Mouse (Mus musculus) kidney, embryonic 14.5 days (tissue): ENCODE measurements around the gene Ezr. TPM values are rescaled to one million over a fixed set of nuclear protein-coding genes. Genes with fewer than 3 reads are reported as not detected.

Experiments
- ATAC-seq: fragments of 200-750 bp; cut with Nextera tagmentation; 2 replicates; pipeline ENCODE4 v1.8.0; 2017; ENCODE audit warnings: moderate number of reproducible peaks, mild to moderate bottlenecking, moderate TSS enrichment, moderate library complexity; ENCODE audit not compliant: low FRiP score, low TSS enrichment
- H3K27ac ChIP-seq: fragments of 300-500 bp; sonication (generic); 2 replicates; pipeline ENCODE4 v1.5.1; 2014; ENCODE audit warnings: low read depth, mild to moderate bottlenecking, low read length, moderate library complexity, mixed read lengths
- H3K27me3 ChIP-seq: fragments of 300-500 bp; sonication (generic); 2 replicates; pipeline ENCODE4 v1.6.1; 2014; ENCODE audit warnings: mild to moderate bottlenecking, low read length; ENCODE audit not compliant: control insufficient read depth, insufficient read depth
- H3K36me3 ChIP-seq: fragments of 300-500 bp; sonication (generic); 2 replicates; pipeline ENCODE4 v1.6.1; 2014; ENCODE audit warnings: low read length, mixed read lengths; ENCODE audit not compliant: control insufficient read depth, insufficient read depth
- H3K4me1 ChIP-seq: fragments of 300-500 bp; sonication (generic); 2 replicates; pipeline ENCODE4 v1.6.1; 2014; ENCODE audit warnings: low read length, mixed read lengths; ENCODE audit not compliant: control insufficient read depth, insufficient read depth
- H3K4me2 ChIP-seq: fragments of 300-500 bp; sonication (generic); replicated peaks from 2 replicates; pipeline ENCODE4 v1.6.1; 2014; ENCODE audit warnings: low read depth, mild to moderate bottlenecking, low read length
- H3K4me3 ChIP-seq: fragments of 300-500 bp; sonication (generic); 2 replicates; pipeline ENCODE4 v1.5.1; 2014; ENCODE audit warnings: mild to moderate bottlenecking, low read length
- H3K9ac ChIP-seq: fragments of 300-500 bp; sonication (generic); 2 replicates; pipeline ENCODE4 v1.6.1; 2014; ENCODE audit warnings: low read depth, mild to moderate bottlenecking, low read length, moderate library complexity
- H3K9me3 ChIP-seq: fragments of 300-500 bp; sonication (generic); 2 replicates; pipeline ENCODE4 v1.6.1; 2016; ENCODE audit warnings: low read length; ENCODE audit not compliant: control insufficient read depth
- WGBS: fragments of 180-500 bp; shearing (Covaris S2); extraction: QIAGEN DNeasy Blood & Tissue Kit; methylation state at CpG from one replicate; pipeline ENCODE4 v1.1.7; 2014; 5-methylcytosine and 5-hydroxymethylcytosine counted together
- polyA plus RNA-seq: library from polyadenylated mRNA; unstranded; fragments of >200 nt; fragmentation: Nextera tagmentation; extraction: Ambion mirVana; gene quantifications from 2 replicates; pipeline ENCODE4 v1.2.1, GENCODE M21; 2014

Gene Ezr
- polyA plus RNA-seq, 1 experiment from 2014 or later, result 158 TPM

DNA sequence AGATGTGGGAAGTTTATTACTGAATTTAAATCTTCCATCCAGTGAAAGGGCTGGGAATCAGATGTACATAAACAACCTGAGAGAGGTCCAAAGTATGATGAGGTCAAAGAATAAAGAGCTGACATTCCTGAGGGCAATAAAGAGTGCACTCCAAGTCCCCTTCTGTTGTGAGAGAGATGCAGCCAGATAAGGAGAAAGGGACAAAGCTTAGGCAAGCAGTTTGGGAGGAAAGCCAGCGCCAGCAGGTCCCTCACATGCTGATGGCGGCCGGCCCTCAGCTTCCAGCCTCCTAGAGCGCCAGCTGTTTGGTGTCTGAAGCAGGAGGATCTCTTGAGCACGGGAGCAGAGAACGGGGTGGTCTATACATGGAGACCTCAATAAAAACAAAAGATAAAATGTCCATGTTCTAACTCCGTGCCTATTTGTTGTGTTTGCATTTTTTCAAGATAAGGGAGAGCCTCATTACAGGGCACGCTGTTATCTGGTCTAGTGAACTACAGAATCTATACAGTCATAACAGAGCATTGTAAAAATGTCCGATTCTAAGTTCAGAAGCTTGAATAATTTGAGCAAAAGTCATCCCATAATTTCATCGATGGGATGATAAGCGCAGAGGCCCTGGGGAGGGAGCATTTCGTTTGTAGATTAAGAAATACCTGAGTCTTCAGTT, 15.9 kb upstream of the Ezr start:
- Histone ChIP-seq H3K9ac (no peak overlapping the region), H3K9me3 (peaks cover 6% of the 10 kb centered on the region), H3K4me2 (no peak overlapping the region), H3K36me3 (no peaks in the 10 kb centered on the region), H3K27me3 (no peaks in the 10 kb centered on the region), H3K4me1 (no peaks in the 10 kb centered on the region), H3K27ac (no peak overlapping the region), H3K4me3 (no peak overlapping the region)
- ATAC-seq, result no peak
- 72% methylated on average over 12 of the region's 12 CpGs for WGBS

DNA sequence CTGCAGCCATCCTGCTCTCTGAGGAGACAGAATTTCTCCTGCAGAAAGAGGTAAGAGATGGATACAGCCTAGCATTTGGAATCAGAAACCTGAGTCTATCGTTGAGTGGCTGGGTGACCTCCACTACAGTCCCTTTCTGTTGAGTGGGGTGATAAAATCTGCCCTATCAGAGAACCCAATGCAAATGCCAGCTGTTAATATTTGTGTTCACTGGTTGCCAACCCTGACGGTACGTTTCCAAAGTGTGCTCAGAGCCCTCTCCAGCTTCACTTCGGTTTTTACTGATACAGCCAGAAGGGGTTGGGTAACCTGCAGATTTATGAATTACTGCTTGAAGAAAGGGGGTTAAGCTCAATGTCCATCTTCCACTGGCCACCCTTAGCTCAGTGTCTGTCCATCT, 14.9 kb upstream of the Ezr start:
- no peak overlapping the region for H3K4me2 ChIP-seq
- no peak overlapping the region for H3K9ac ChIP-seq
- no peaks in the 10 kb centered on the region for H3K27me3 ChIP-seq
- H3K36me3 ChIP-seq, result no peaks in the 10 kb centered on the region
- ATAC-seq, result no peak
- H3K27ac ChIP-seq, result no peak overlapping the region
- no peaks in the 10 kb centered on the region for H3K4me1 ChIP-seq
- 66% methylated on average over 4 of the region's 4 CpGs for WGBS
- no peak overlapping the region for H3K4me3 ChIP-seq
- peaks cover 6% of the 10 kb centered on the region for H3K9me3 ChIP-seq

DNA sequence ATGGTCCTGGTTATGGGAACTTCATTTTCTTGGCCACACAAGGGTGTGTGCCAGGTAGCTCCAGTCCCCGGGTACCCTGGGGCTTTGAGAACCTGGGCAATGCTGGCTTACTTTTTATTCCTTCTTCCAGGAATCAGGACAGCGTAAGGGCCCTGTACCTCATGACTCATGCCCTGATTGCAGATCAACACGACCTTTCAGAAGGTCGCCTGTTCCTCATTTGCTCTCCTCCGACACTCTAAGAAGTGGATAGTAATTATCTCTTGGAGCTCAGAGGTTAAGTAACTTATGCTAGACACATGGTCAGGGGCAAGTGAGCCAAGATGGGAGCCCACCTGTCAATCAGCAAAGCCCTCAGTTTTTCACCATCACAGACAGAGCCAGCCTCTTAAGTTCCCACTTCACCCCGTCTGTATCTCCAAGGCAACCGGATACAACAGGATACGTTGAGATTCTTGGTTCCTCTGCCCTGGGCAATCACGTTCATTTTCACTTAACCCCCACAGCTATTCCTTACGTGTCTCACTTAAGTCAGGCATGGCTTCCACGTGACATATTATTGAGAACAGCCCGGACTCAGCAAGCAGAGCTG, 11.7 kb upstream of the Ezr start:
- H3K9me3 ChIP-seq, result no peaks in the 10 kb centered on the region
- no peak overlapping the region for H3K9ac ChIP-seq
- no peak overlapping the region for H3K4me3 ChIP-seq
- ATAC-seq, result no peak
- WGBS, result 58% methylated on average over 12 of the region's 12 CpGs
- no peaks in the 10 kb centered on the region for H3K4me1 ChIP-seq
- no peak overlapping the region for H3K27ac ChIP-seq
- no peak overlapping the region for H3K4me2 ChIP-seq
- H3K27me3 ChIP-seq, result no peaks in the 10 kb centered on the region
- H3K36me3 ChIP-seq, result no peaks in the 10 kb centered on the region

DNA sequence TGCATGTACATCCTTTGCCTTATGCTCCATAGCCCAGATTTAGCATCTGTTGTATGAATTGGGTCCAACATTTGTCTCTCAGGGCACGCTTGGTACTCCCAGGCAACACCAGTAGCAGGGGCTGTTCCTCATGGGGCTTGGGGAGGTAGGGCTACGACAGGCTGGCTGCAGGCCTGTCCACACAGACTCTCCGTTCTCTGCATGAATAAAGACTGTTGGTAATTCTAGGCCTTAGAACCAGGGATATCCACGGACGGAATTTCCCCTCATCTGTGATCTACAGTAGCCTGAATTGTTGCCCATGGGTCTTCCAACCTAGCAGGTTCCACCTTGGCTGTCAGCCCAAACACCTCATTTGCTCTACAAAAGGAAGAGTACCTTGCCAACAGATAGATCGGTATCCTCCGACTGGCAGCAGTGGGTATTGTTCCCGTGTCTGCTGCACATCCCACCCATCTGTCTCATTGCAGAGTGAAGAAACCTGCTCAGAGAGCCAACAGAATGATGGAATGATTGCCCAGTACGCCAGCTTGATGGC, 7.1 kb upstream of the Ezr start:
- no peak overlapping the region for H3K4me2 ChIP-seq
- H3K27ac ChIP-seq, result no peak overlapping the region
- H3K4me1 ChIP-seq, result no peaks in the 10 kb centered on the region
- no peaks in the 10 kb centered on the region for H3K9me3 ChIP-seq
- no peaks in the 10 kb centered on the region for H3K27me3 ChIP-seq
- H3K36me3 ChIP-seq, result no peaks in the 10 kb centered on the region
- ATAC-seq, result no peak
- 88% methylated on average over 9 of the region's 9 CpGs for WGBS
- H3K4me3 ChIP-seq, result no peak overlapping the region
- no peak overlapping the region for H3K9ac ChIP-seq

DNA sequence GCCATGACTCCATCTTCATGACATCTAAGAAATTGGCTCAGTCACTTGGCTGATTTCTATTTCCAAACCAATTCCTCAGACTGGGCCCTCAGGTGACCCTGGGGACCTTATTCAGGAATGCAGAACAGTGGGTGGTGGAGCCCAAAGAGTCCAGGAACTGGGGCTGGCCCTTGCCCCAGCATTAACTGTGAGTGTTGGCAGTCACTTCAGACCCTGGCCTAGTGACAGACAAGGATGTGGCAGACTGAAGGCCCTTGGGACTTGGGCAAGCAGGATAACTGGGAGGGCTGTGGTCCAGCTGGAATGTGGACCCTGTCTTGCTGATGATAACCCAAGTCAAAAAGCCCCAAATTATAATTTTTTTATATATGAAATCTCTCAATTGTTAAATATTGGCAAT, 6.5 kb upstream of the Ezr start:
- Histone ChIP-seq H3K36me3 (no peaks in the 10 kb centered on the region), H3K9me3 (no peaks in the 10 kb centered on the region), H3K9ac (no peak overlapping the region), H3K4me1 (no peaks in the 10 kb centered on the region), H3K27ac (no peak overlapping the region), H3K4me2 (no peak overlapping the region), H3K27me3 (no peaks in the 10 kb centered on the region), H3K4me3 (no peak overlapping the region)
- ATAC-seq, result no peak

DNA sequence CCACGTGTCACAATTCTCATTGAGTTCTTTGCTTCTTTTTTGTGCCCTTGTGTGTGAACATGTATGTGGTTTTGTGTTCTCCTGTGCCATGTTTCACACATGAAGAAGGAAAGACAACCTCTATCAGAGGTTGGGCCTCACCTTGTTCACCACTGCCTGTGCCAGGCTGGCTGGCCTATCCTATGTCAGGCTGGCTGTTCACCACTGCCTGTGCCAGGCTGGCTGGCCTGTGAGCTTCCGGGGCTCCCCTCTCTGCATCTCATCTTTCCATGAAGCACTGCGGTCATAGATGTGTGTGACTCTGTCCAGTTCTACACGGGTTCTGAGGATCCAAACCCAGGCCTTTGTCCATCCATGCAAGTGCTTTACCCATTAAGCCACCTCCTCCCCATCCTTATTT, 4.7 kb upstream of the Ezr start:
- WGBS, result 93% methylated on average over 4 of the region's 4 CpGs

DNA sequence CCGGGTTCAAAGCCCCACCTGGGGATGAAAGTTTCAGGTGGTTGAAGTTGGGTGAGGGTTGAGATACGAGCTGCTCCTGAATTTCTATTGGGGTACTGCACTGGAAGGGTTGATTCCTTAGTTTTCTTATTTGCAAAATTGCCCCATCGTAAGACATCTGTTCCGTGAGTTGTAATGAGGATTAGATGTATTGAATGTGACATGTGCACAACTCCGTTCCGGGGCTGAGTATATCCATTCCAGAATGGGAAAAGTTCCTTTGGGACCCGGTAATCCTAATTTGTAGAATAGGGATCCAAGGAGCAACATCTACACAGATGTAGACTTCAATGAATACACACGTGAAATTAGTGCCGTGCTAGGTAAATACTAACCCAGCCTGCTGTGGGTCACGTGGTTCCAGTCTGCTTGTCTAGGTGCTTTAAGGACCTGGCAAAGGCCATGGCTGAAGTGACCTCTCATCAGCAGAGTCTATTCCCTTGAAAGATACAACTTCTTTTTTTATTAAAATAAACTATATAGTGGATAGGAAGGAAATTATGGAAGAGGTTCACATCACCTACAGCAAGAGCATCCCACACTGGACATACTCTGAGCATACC, 1.3 kb upstream of the Ezr start:
- Histone ChIP-seq H3K4me3 (peak overlapping the region; percentile 83; the same call in 1 of the 2 replicates), H3K4me1 (peaks cover 17% of the 10 kb centered on the region), H3K27me3 (no peaks in the 10 kb centered on the region), H3K9me3 (no peaks in the 10 kb centered on the region), H3K9ac (peak overlapping the region; percentile 89; the same call in 1 of the 2 replicates), H3K36me3 (no peaks in the 10 kb centered on the region), H3K27ac (no peak overlapping the region; the same call in 1 of the 2 replicates), H3K4me2 (peak overlapping the region; percentile 88)
- ATAC-seq, result no peak
- 53% methylated on average over 10 of the region's 10 CpGs for WGBS

More for the DNA sequence above, 4.7 kb upstream of the Ezr start:
- 0 out of 2 replicates have a peak, but pooled peaks cover 5% of the 10 kb centered on the region for H3K4me1 ChIP-seq
- no peak overlapping the region for H3K27ac ChIP-seq
- no peak overlapping the region for H3K4me2 ChIP-seq
- H3K9ac ChIP-seq, result no peak overlapping the region
- no peak for ATAC-seq
- H3K27me3 ChIP-seq, result no peaks in the 10 kb centered on the region
- H3K9me3 ChIP-seq, result no peaks in the 10 kb centered on the region
- H3K4me3 ChIP-seq, result no peak overlapping the region
- no peaks in the 10 kb centered on the region for H3K36me3 ChIP-seq

DNA sequence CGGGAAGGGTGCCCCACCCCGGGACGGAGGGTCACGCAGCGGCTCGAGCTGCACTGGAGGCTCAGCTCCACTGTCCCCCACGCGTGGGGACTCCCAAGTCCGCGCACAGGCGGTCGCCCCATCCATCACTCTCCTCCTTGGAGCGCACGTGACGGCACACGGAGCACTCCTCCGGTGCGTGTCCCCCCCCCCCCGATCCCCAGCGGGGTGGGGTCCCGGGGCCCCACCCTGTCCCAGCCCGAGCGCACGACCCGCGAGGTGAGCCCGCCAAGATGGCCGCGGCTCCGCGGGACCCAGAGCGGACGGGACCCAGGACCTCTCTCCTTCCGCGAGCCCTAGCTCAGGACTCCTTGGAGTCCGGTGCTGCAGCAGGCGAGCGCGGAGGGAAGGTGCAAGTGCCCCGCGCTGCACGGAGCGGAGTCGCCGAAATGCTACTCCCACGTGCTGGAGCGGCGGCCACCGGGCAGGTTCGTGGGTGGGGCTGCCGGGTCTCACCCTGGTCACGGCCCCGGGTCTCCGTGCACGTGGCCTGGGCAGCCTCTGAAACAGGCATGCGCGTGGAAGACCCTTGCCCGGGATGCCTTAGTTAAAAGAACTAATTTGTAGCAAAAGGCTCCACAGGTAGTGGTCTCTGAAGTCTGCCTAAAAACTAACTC, 550 bp upstream of the Ezr start:
- no peaks in the 10 kb centered on the region for H3K9me3 ChIP-seq
- under 1% methylated on average over 48 of the region's 58 CpGs for WGBS

More for the DNA sequence above, 550 bp upstream of the Ezr start:
- Histone ChIP-seq H3K4me1 (peaks cover 20% of the 10 kb centered on the region), H3K36me3 (no peaks in the 10 kb centered on the region), H3K9ac (peak overlapping the region; percentile 89), H3K27me3 (no peaks in the 10 kb centered on the region), H3K4me3 (peak overlapping the region; percentile 83), H3K4me2 (peak overlapping the region; percentile 88), H3K27ac (peak overlapping the region; percentile 90)
- ATAC-seq, result peak; percentile 60
